Mouse (Mus musculus) layer of hippocampus, postnatal 14 days (tissue): Measurements from ENCODE around the gene Gcnt7. TPM values are rescaled to one million over a fixed set of nuclear protein-coding genes. Genes with fewer than 3 reads are reported as not detected.

Source experiments
- DNase-seq, 2 experiments: peaks; one replicate each; pipeline ENCODE4 v3.0.0; 2021 to 2022; ENCODE audit warnings: low spot score in 2 of 2, mixed read lengths in 1 of 2
- total RNA-seq, 2 experiments: library from RNA; stranded (reverse); gene quantifications; 2 replicates each; pipeline ENCODE4 v1.2.3; 2021

The Gcnt7 gene
- total RNA-seq, 2 experiments from 2014 or later, result not detected

DNA sequence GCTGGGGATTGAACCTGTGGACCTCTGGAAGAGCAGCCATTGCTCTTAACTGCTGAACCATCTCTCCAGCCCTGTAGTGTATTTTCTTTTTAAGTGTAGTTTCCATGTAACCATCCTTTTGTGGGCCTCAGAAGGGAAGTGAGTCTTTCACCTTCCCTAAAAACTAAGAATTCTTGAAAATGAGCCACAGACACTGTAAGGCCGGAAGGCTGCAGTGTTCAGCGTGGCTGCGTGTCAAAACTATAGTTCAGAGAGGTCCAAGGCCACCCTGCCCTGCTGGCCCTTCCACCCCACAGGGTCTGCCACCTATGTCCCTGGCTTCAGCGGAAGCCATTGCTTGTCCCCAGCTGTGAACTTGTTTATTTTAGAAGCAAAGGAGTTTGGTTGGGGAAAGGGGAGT lies 52.2 kb downstream of the Gcnt7 start:
- no peak for DNase-seq

DNA sequence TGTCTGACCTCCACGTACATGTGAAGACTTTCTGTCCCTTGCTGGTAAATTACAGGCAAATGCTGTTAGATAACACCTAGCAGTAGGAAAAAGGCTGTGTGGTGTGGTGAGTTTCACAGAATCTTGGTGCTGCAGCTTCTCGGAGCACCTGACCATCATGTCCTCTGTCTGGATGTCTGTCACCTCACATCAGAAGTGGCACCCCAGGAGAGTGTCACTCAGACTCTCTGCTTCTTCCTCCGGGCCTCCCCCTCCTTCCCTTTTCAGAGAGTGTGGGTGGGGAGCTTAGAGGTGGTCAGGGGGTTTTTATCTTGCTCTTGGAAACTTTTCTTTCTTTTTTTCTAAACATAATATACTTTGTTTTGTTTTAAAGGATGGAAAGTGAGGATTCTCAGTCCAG lies 53.4 kb downstream of the Gcnt7 start:
- DNase-seq, result no peak

DNA sequence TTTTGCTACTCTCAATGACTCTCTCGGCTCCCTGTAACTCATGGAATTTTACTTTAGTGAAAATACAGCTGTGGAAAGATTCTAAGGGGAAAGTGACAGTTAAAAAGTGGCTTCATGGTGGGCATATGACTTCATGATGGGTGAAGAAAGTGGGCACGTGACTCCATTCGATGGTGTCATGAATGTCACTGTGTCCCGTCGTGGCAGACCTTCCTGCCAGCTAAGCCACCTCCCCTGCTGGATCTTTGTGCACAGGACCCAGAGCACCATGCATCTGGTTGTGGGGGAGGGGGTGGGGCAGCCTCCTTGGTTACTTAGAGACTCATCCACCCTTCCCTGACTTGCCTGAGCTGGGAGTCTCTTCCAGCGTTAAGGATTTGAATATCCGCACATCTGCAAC lies 54.2 kb downstream of the Gcnt7 start:
- DNase-seq, result no peak

DNA sequence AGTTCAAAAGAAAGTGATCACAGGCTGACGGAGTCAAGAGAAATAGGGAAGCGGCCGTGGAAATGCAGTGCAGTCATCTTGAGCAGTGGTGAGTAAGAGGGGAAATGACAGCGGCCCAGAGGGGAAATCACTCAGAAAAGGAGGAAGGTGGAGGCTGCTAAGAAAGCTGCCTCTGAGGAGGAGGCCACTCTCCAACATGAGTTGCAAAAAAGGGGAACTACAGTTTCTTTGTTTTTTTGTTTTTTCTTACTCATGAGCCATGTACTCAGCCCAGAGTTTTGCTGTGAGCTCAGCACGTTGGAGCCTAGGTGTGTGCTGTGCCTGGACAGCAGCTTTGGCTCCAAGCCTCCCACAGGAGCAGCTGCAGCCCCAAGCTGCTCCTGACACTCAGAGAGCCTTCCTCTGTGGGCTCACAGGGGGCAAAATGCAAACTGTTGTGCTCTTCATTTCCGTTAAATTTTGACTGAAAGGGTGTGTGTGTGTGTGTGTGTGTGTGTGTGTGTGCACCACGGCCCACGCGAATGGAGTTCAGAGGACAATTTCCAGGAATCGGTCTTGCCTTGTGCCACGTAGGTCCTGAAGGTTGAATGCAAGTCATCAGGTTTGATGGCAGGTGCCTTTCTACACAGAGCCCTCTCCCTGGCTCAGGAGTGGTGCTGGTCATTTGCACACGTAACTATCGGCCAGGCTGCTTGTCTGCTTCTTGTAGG lies 57.1 kb downstream of the Gcnt7 start:
- no peak for DNase-seq

Other genes with a start within 250 kb of the Gcnt7 start
- gene Mc3r, start 210.1 kb downstream of the Gcnt7 start, total RNA-seq, result under 1 TPM; 0.19 to 0.37 TPM
- gene Fam210b, start 113.0 kb downstream of the Gcnt7 start, total RNA-seq, result 10 to 100 TPM; 24.9 TPM
- 1 to 10 TPM; 2.6 to 2.9 TPM for gene Aurka, start 88.1 kb downstream of the Gcnt7 start, total RNA-seq
- gene Cstf1, start 87.9 kb downstream of the Gcnt7 start, total RNA-seq, result 10 to 100 TPM; 24.0 to 25.0 TPM
- gene Cass4, start 64.8 kb downstream of the Gcnt7 start, total RNA-seq, result under 1 TPM; 0.51 to 0.64 TPM
- 10 to 100 TPM; 63.3 to 63.6 TPM for gene Rtf2, start 18.0 kb downstream of the Gcnt7 start, total RNA-seq
- under 1 TPM; 0.51 to 0.79 TPM for gene Fam209, start 13.9 kb upstream of the Gcnt7 start, total RNA-seq
- gene Tfap2c, start 91.0 kb upstream of the Gcnt7 start, total RNA-seq, result 1 to 10 TPM in 1 of 2 experiments, under 1 TPM in 1; 0.79 to 1.1 TPM